Mouse (Mus musculus) cortical plate, adult 2 months (tissue): ENCODE results near the gene Thbs2.

Source experiments
- CTCF ChIP-seq: fragments of 200-500 bp; IDR thresholded peaks from 2 replicates; pipeline ENCODE4 v1.5.1; 2011; ENCODE audit warnings: mild to moderate bottlenecking, control low read depth, low read length; ENCODE audit not compliant: insufficient read depth; ENCODE audit errors: extremely low read depth
- POLR2A ChIP-seq: fragments of 200-500 bp; IDR thresholded peaks from 2 replicates; pipeline ENCODE4 v1.6.1; 2011; ENCODE audit warnings: mild to moderate bottlenecking, low read length, control low read depth; ENCODE audit not compliant: insufficient read depth; ENCODE audit errors: extremely low read depth

GRCm38 (mm10) chr17:14700204-14700603, 6.2 kb upstream of the Thbs2 start:
- TF ChIP-seq CTCF (no peak), POLR2A (no peak)
